Mouse (Mus musculus) bone marrow macrophage, adult 2 months (primary cell): ENCODE results near the gene Dohh.

Source experiments
- CTCF ChIP-seq: IDR thresholded peaks from 2 replicates; pipeline ENCODE4 v1.5.1; 2012; ENCODE audit warnings: low read depth, mild to moderate bottlenecking, low read length, moderate library complexity
- POLR2A ChIP-seq: IDR thresholded peaks from 2 replicates; pipeline ENCODE4 v1.6.1; 2012; ENCODE audit warnings: mild to moderate bottlenecking, low read depth, low read length, borderline replicate concordance

- TF ChIP-seq POLR2A = no peak
- no peak for TF ChIP-seq CTCF
Observed at GRCm38 (mm10) chr10:81420191-81420767, 36.1 kb downstream of the Dohh start.
